Mouse (Mus musculus) heart, postnatal 25 days (tissue): ENCODE results near the gene Tenm4. TPM values are rescaled to one million over a fixed set of nuclear protein-coding genes. Genes with fewer than 3 reads are reported as not detected.

Source experiments
- DNase-seq: peaks from one replicate; pipeline ENCODE4 v3.0.0; 2022; ENCODE audit warnings: low spot score
- intact Hi-C: fragments of 180-260 bp; cut with DNase I; formaldehyde crosslinking; loops from one replicate; pipeline ENCODE4 v1.15.1; 2025
- total RNA-seq, 2 experiments: library from RNA; stranded (reverse); gene quantifications; 2 replicates each; pipeline ENCODE4 v1.2.3; 2021

Tenm4 gene
- total RNA-seq, 2 experiments from 2014 or later: 1.0 to 1.1 TPM

GRCm38 (mm10) chr7:96807281-96808058 is 636.4 kb downstream of the Tenm4 start:
- no peak for DNase-seq
- intact Hi-C loops: no loop called here

- no peak for DNase-seq
- intact Hi-C loops: no loop called here
These were observed 637.1 kb downstream of the Tenm4 start for GRCm38 (mm10) chr7:96808059-96808646.

- DNase-seq: no peak
- intact Hi-C loops: no loop called here
These were observed 640.6 kb downstream of the Tenm4 start for GRCm38 (mm10) chr7:96811691-96812090.

GRCm38 (mm10) chr7:96813036-96813435 is 642.0 kb downstream of the Tenm4 start:
- DNase-seq: no peak
- intact Hi-C loops: no loop called here

GRCm38 (mm10) chr7:96813497-96814400 is 642.7 kb downstream of the Tenm4 start:
- intact Hi-C loops: no loop called here

GRCm38 (mm10) chr7:96814581-96814980 is 643.5 kb downstream of the Tenm4 start:
- DNase-seq: no peak
- intact Hi-C loops: no loop called here

More at GRCm38 (mm10) chr7:96813497-96814400, 642.7 kb downstream of the Tenm4 start:
- peak; percentile 61 for DNase-seq

- DNase-seq: peak; percentile 17
- intact Hi-C loops: no loop called here
These were observed 646.1 kb downstream of the Tenm4 start for GRCm38 (mm10) chr7:96817030-96817674.

GRCm38 (mm10) chr7:96818236-96818916 is 647.3 kb downstream of the Tenm4 start:
- intact Hi-C loops: no loop called here
- DNase-seq: no peak

GRCm38 (mm10) chr7:96819538-96819937 is 648.5 kb downstream of the Tenm4 start:
- intact Hi-C loops: no loop called here
- DNase-seq: no peak

GRCm38 (mm10) chr7:96820343-96820742 is 649.3 kb downstream of the Tenm4 start:
- intact Hi-C loops: no loop called here
- DNase-seq: no peak

GRCm38 (mm10) chr7:96826101-96826500 is 655.1 kb downstream of the Tenm4 start:
- no peak for DNase-seq
- intact Hi-C loops: no loop called here

- intact Hi-C loops: no loop called here
- DNase-seq: no peak
These were observed 655.6 kb downstream of the Tenm4 start for GRCm38 (mm10) chr7:96826672-96827071.

- intact Hi-C loops: no loop called here
- DNase-seq: peak; percentile 12
These were observed 661.5 kb downstream of the Tenm4 start for GRCm38 (mm10) chr7:96832551-96832950.

- intact Hi-C loops: no loop called here
- DNase-seq: no peak
These were observed 662.0 kb downstream of the Tenm4 start for GRCm38 (mm10) chr7:96833012-96833411.

GRCm38 (mm10) chr7:96834681-96835289 is 663.7 kb downstream of the Tenm4 start:
- intact Hi-C loops: no loop called here
- no peak for DNase-seq

GRCm38 (mm10) chr7:96835313-96835712 is 664.3 kb downstream of the Tenm4 start:
- intact Hi-C loops: no loop called here
- DNase-seq: no peak

GRCm38 (mm10) chr7:96838271-96838841 is 667.3 kb downstream of the Tenm4 start:
- DNase-seq: no peak
- intact Hi-C loops: no loop called here

- no peak for DNase-seq
- intact Hi-C loops: no loop called here
These were observed 667.9 kb downstream of the Tenm4 start for GRCm38 (mm10) chr7:96838926-96839325.

- no peak for DNase-seq
- intact Hi-C loops: no loop called here
These were observed 668.5 kb downstream of the Tenm4 start for GRCm38 (mm10) chr7:96839586-96839985.
